Mouse (Mus musculus) lung, embryonic 16.5 days (tissue): ENCODE results near the gene Tns4. TPM values are rescaled to one million over a fixed set of nuclear protein-coding genes. Genes with fewer than 3 reads are reported as not detected.

ENCODE experiments used
- ATAC-seq: fragments of 200-750 bp; cut with Nextera tagmentation; 2 replicates; pipeline ENCODE4 v1.8.0; 2017; ENCODE audit warnings: low read depth, mild to moderate bottlenecking, moderate library complexity
- H3K27ac ChIP-seq: fragments of 300-500 bp; sonication (generic); 2 replicates; pipeline ENCODE4 v1.5.1; 2014; ENCODE audit warnings: mild to moderate bottlenecking, control low read depth, low read length
- H3K27me3 ChIP-seq: fragments of 300-500 bp; sonication (generic); 2 replicates; pipeline ENCODE4 v1.6.1; 2014; ENCODE audit warnings: low read depth, low read length, mixed read lengths; ENCODE audit not compliant: control insufficient read depth, insufficient read depth
- H3K36me3 ChIP-seq: fragments of 300-500 bp; sonication (generic); 2 replicates; pipeline ENCODE4 v1.6.1; 2014; ENCODE audit warnings: low read length; ENCODE audit not compliant: control insufficient read depth, insufficient read depth
- H3K4me1 ChIP-seq: fragments of 300-500 bp; sonication (generic); replicated peaks from 2 replicates; pipeline ENCODE4 v1.6.1; 2014; ENCODE audit warnings: low read length, mixed read lengths; ENCODE audit not compliant: control insufficient read depth, insufficient read depth
- H3K4me2 ChIP-seq: fragments of 300-500 bp; sonication (generic); 2 replicates; pipeline ENCODE4 v1.6.1; 2014; ENCODE audit warnings: low read depth, low read length, control low read depth
- H3K4me3 ChIP-seq: fragments of 300-500 bp; sonication (generic); 2 replicates; pipeline ENCODE4 v1.5.1; 2014; ENCODE audit warnings: mild to moderate bottlenecking, low read length, control low read depth
- H3K9ac ChIP-seq: fragments of 300-500 bp; sonication (generic); 2 replicates; pipeline ENCODE4 v1.6.1; 2014; ENCODE audit warnings: low read length, control low read depth
- H3K9me3 ChIP-seq: fragments of 300-500 bp; sonication (generic); 2 replicates; pipeline ENCODE4 v1.6.1; 2016; ENCODE audit warnings: low read length; ENCODE audit not compliant: control insufficient read depth
- WGBS: fragments of 180-500 bp; shearing (Covaris S2); extraction: QIAGEN DNeasy Blood & Tissue Kit; methylation state at CpG from one replicate; pipeline ENCODE4 v1.1.7; 2014; 5-methylcytosine and 5-hydroxymethylcytosine counted together
- polyA plus RNA-seq: library from polyadenylated mRNA; unstranded; fragments of >200 nt; fragmentation: Nextera tagmentation; extraction: Ambion mirVana; gene quantifications from 2 replicates; pipeline ENCODE4 v1.2.1, GENCODE M21; 2015

Tns4 gene
- polyA plus RNA-seq, 1 experiment from 2014 or later: 0.39 TPM

DNA sequence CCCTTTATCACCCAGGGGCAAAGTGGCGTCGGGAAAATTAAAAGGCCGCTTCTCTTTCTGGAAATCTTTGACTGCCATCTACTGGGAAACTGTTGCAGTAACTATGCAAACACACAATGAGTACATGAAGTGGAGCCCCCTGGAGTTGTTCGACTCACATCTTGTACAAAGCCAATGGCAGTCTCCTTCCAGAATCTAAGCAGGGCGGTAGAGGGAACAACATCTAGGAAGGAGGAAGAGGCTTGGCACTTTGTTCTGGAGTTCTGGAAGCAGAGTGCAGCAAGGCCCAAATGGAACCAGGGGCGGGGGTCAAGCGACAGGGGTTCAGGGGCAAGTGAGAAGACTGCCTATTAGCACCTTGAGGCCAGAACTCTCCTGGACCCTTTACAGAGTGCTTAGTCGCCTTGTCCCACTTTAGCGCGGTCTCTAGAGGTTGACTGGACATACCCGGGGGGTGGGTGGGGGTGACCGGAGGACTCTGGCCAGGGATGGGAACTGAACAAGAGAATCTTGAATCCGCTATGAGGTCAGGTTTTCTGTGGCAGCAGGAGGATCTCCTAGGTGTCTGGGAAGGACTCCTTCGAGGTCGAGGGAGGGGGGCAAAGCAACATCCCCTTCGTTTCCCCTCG, 48.6 kb downstream of the Tns4 start:
- Histone ChIP-seq H3K9ac (peak overlapping the region; percentile 88), H3K36me3 (no peaks in the 10 kb centered on the region), H3K4me1 (peaks cover 23% of the 10 kb centered on the region), H3K4me3 (peak overlapping the region; percentile 72), H3K27ac (peak overlapping the region; percentile 94), H3K4me2 (peak overlapping the region; percentile 89), H3K27me3 (no peaks in the 10 kb centered on the region), H3K9me3 (no peaks in the 10 kb centered on the region)
- under 1% methylated on average over 17 of the region's 17 CpGs for WGBS
- peak; percentile 18 for ATAC-seq

DNA sequence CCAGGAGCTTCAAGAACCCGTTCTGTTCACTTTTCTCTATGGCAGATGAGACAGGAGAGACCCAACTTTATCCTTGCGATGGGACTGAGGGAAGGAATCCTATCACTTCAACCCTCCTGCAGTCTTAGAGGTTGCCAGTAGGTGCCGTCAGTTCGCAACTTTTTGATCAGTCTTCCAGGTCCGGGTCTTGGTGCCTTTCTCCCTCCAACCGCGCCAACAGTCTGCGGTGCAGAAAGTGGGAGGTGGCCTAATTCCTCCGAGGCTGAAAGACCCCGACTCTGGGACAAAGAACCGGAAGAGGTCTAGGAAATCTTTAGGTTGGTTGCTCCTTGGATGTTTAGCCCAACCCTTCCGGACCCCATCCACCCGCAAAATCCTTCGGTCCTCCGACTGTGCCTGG, 49.3 kb downstream of the Tns4 start:
- H3K4me3 ChIP-seq: peak overlapping the region; percentile 72
- peaks cover 17% of the 10 kb centered on the region for H3K4me1 ChIP-seq
- no peaks in the 10 kb centered on the region for H3K27me3 ChIP-seq
- peak; percentile 75 for ATAC-seq
- peak overlapping the region; percentile 88 for H3K9ac ChIP-seq
- peak overlapping the region; percentile 89 for H3K4me2 ChIP-seq
- WGBS: under 1% methylated on average over 15 of the region's 15 CpGs
- H3K9me3 ChIP-seq: no peaks in the 10 kb centered on the region
- H3K27ac ChIP-seq: peak overlapping the region; percentile 94
- no peaks in the 10 kb centered on the region for H3K36me3 ChIP-seq

- no peaks in the 10 kb centered on the region for H3K27me3 ChIP-seq
- no peaks in the 10 kb centered on the region for H3K36me3 ChIP-seq
- no peak overlapping the region for H3K4me2 ChIP-seq
- no peak overlapping the region for H3K9ac ChIP-seq
- ATAC-seq: no peak
- H3K4me3 ChIP-seq: no peak overlapping the region
- H3K4me1 ChIP-seq: peaks cover 4% of the 10 kb centered on the region
- no peaks in the 10 kb centered on the region for H3K9me3 ChIP-seq
- WGBS: 50% methylated on average over 6 of the region's 6 CpGs
- H3K27ac ChIP-seq: no peak overlapping the region
Observed at GRCm38 (mm10) chr11:99036254-99036653, 52.9 kb downstream of the Tns4 start.

DNA sequence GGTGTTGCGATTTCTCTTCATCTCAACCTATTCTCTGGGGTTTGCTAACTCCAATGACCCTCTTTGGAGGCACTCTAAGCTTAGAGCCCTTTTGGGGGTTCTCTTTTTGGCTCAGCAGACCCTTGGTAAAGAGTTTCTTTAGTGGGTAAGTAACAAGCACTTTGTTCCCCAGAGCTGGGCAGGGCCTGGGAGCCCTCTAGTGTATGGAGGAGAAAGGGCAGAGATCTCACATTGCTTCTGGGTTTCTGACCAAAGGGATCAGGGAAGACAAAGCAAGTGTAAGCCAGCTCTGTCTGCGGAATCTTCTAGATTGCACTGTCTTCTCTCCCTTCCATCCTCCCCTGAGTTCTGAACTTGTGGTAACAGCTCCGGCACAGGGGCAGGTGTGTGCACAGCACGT, 53.8 kb downstream of the Tns4 start:
- no peaks in the 10 kb centered on the region for H3K36me3 ChIP-seq
- peaks cover 1% of the 10 kb centered on the region for H3K4me1 ChIP-seq
- no peak overlapping the region for H3K4me3 ChIP-seq
- H3K9me3 ChIP-seq: no peaks in the 10 kb centered on the region
- no peaks in the 10 kb centered on the region for H3K27me3 ChIP-seq
- H3K27ac ChIP-seq: no peak overlapping the region
- H3K9ac ChIP-seq: no peak overlapping the region
- 71% methylated on average over 4 of the region's 4 CpGs for WGBS
- no peak for ATAC-seq
- H3K4me2 ChIP-seq: no peak overlapping the region

GRCm38 (mm10) chr11:99026899-99027440, 62.1 kb downstream of the Tns4 start:
- Histone ChIP-seq H3K36me3 (no peaks in the 10 kb centered on the region), H3K27ac (no peak overlapping the region), H3K4me2 (no peak overlapping the region), H3K4me3 (no peak overlapping the region), H3K9ac (no peak overlapping the region), H3K27me3 (no peaks in the 10 kb centered on the region), H3K4me1 (peaks cover 10% of the 10 kb centered on the region), H3K9me3 (no peaks in the 10 kb centered on the region)
- ATAC-seq: no peak
- 74% methylated on average over 12 of the region's 12 CpGs for WGBS

DNA sequence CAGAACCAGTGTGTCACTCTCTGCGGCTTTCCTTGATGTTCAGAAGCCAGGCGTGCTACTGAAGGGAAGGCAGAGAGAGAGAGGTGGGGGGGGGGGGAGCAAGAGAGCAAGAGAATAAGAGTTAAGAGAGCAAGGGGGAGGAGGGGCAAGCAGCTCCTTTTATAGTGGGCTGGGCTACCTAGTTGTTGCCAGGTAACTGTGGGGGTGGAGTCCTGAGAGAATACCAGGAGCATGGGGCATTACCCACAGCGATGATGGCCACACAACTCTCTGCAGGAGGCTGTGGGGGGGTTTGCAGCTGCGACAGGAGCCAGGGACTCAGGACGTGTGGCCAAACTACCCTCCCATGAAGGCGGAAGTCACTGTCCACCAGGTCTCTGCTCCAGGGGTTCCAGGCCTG, 63.2 kb downstream of the Tns4 start:
- Histone ChIP-seq H3K4me1 (peaks cover 13% of the 10 kb centered on the region), H3K9ac (no peak overlapping the region), H3K36me3 (peaks cover 5% of the 10 kb centered on the region), H3K27ac (no peak overlapping the region), H3K4me2 (no peak overlapping the region), H3K9me3 (no peaks in the 10 kb centered on the region), H3K27me3 (no peaks in the 10 kb centered on the region), H3K4me3 (no peak overlapping the region)
- no peak for ATAC-seq
- WGBS: 90% methylated on average over 6 of the region's 6 CpGs

- H3K9ac ChIP-seq: peak overlapping the region; percentile 33
- peak overlapping the region; percentile 44 for H3K4me3 ChIP-seq
- H3K27ac ChIP-seq: peak overlapping the region; percentile 82
- peaks cover 13% of the 10 kb centered on the region for H3K4me1 ChIP-seq
- peak; percentile 27 for ATAC-seq
- peaks cover 16% of the 10 kb centered on the region for H3K36me3 ChIP-seq
- WGBS: 21% methylated on average over 18 of the region's 18 CpGs
- no peaks in the 10 kb centered on the region for H3K27me3 ChIP-seq
- peak overlapping the region; percentile 51 for H3K4me2 ChIP-seq
- H3K9me3 ChIP-seq: no peaks in the 10 kb centered on the region
Observed at GRCm38 (mm10) chr11:99024468-99025134, 64.5 kb downstream of the Tns4 start.

GRCm38 (mm10) chr11:99023500-99024467, 65.3 kb downstream of the Tns4 start, which contains the start of gene Top2a:
Top2a (minus strand) TSS chr11:99024189.
- H3K36me3 ChIP-seq: peaks cover 20% of the 10 kb centered on the region
- peaks cover 13% of the 10 kb centered on the region for H3K4me1 ChIP-seq
- H3K9ac ChIP-seq: peak within 1 kb of the TSS; percentile 91
- WGBS: under 1% methylated on average over 54 of the region's 54 CpGs
- H3K27me3 ChIP-seq: no peaks in the 10 kb centered on the region
- peak within 1 kb of the TSS; percentile 66 for H3K4me2 ChIP-seq
- H3K9me3 ChIP-seq: no peaks in the 10 kb centered on the region
- peak within 1 kb of the TSS; percentile 86 for H3K27ac ChIP-seq
- peak; percentile 96 for ATAC-seq
- peak within 1 kb of the TSS; percentile 95 for H3K4me3 ChIP-seq
